Mouse (Mus musculus): ENCODE data around the gene Col17a1. TPM values are rescaled to one million over a fixed set of nuclear protein-coding genes. Genes with fewer than 3 reads are reported as not detected.

Col17a1 gene
- polyA plus RNA-seq, 1 experiment from 2014 or later, result 1.1 TPM

Other genes with a start within 250 kb of the Col17a1 start
- gene Sh3pxd2a, start 227.7 kb downstream of the Col17a1 start, polyA plus RNA-seq (2015; fragmentation: Nextera tagmentation; extraction: Ambion mirVana), result 5.4 and 5.7 TPM in 2 replicates
- gene Stn1, start 154.6 kb downstream of the Col17a1 start, polyA plus RNA-seq (2015; fragmentation: Nextera tagmentation; extraction: Ambion mirVana), result 36.6 and 37.3 TPM in 2 replicates
- gene Slk, start 112.4 kb downstream of the Col17a1 start, polyA plus RNA-seq (2015; fragmentation: Nextera tagmentation; extraction: Ambion mirVana), result 8.0 and 9.2 TPM in 2 replicates
- gene Sfr1, start 39.6 kb upstream of the Col17a1 start, polyA plus RNA-seq (2015; fragmentation: Nextera tagmentation; extraction: Ambion mirVana), result 194 and 210 TPM in 2 replicates
- gene Gsto1, start 162.9 kb upstream of the Col17a1 start, polyA plus RNA-seq (2015; fragmentation: Nextera tagmentation; extraction: Ambion mirVana), result 85.2 and 89.5 TPM in 2 replicates
- 1.0 and 1.4 TPM in 2 replicates for gene Gsto2, start 173.4 kb upstream of the Col17a1 start, polyA plus RNA-seq (2015; fragmentation: Nextera tagmentation; extraction: Ambion mirVana)
- gene Cfap43, start 227.2 kb upstream of the Col17a1 start, polyA plus RNA-seq (2015; fragmentation: Nextera tagmentation; extraction: Ambion mirVana), result 0.09 and 0.15 TPM in 2 replicates
- 19.9 and 20.4 TPM in 2 replicates for gene Itprip, start 227.2 kb upstream of the Col17a1 start, polyA plus RNA-seq (2015; fragmentation: Nextera tagmentation; extraction: Ambion mirVana)
- 0.08 and 0.11 TPM in 2 replicates for gene Cfap58, start 245.6 kb upstream of the Col17a1 start, polyA plus RNA-seq (2015; fragmentation: Nextera tagmentation; extraction: Ambion mirVana)

Measured in heart, embryonic 13.5 days (tissue).